Mouse (Mus musculus) ovary, postnatal 10 days (tissue): ENCODE data around the gene Ass1.

ENCODE experiments used
- DNase-seq: peaks from one replicate; pipeline ENCODE4 v3.0.0; 2022; ENCODE audit warnings: low spot score

Ass1 gene

GRCm38 (mm10) chr2:31490556-31490955 lies 20.5 kb downstream of the Ass1 start:
- no peak for DNase-seq

- no peak for DNase-seq
Measured at GRCm38 (mm10) chr2:31492308-31492707, 22.3 kb downstream of the Ass1 start.

GRCm38 (mm10) chr2:31493243-31493642 lies 23.2 kb downstream of the Ass1 start:
- no peak for DNase-seq

- no peak for DNase-seq
Measured at GRCm38 (mm10) chr2:31494315-31494714, 24.3 kb downstream of the Ass1 start.

- no peak for DNase-seq
Measured at GRCm38 (mm10) chr2:31495046-31495476, 25.1 kb downstream of the Ass1 start.

- no peak for DNase-seq
Measured at GRCm38 (mm10) chr2:31496141-31496540, 26.1 kb downstream of the Ass1 start.

- no peak for DNase-seq
Measured at GRCm38 (mm10) chr2:31497113-31497512, 27.1 kb downstream of the Ass1 start.

GRCm38 (mm10) chr2:31497635-31498034 lies 27.6 kb downstream of the Ass1 start:
- no peak for DNase-seq

GRCm38 (mm10) chr2:31499327-31500291 lies 29.6 kb downstream of the Ass1 start:
- DNase-seq, result no peak

- no peak for DNase-seq
Measured at GRCm38 (mm10) chr2:31500292-31501204, 30.5 kb downstream of the Ass1 start.

- no peak for DNase-seq
Measured at GRCm38 (mm10) chr2:31501448-31502130, 31.6 kb downstream of the Ass1 start.

GRCm38 (mm10) chr2:31502616-31503522 lies 32.9 kb downstream of the Ass1 start:
- no peak for DNase-seq

- no peak for DNase-seq
Measured at GRCm38 (mm10) chr2:31505472-31505871, 35.5 kb downstream of the Ass1 start.

- DNase-seq, result no peak
Measured at GRCm38 (mm10) chr2:31508851-31509250, 38.8 kb downstream of the Ass1 start.

- DNase-seq, result no peak
Measured at GRCm38 (mm10) chr2:31511316-31511715, 41.3 kb downstream of the Ass1 start.

GRCm38 (mm10) chr2:31516557-31516956 lies 46.5 kb downstream of the Ass1 start:
- no peak for DNase-seq

- no peak for DNase-seq
Measured at GRCm38 (mm10) chr2:31521800-31522335, 51.9 kb downstream of the Ass1 start.

- DNase-seq, result no peak
Measured at GRCm38 (mm10) chr2:31524641-31525040, 54.6 kb downstream of the Ass1 start.

GRCm38 (mm10) chr2:31525778-31526177 lies 55.8 kb downstream of the Ass1 start:
- no peak for DNase-seq

GRCm38 (mm10) chr2:31530201-31530600 lies 60.2 kb downstream of the Ass1 start:
- DNase-seq, result no peak

- DNase-seq, result no peak
Measured at GRCm38 (mm10) chr2:31537054-31537453, 67.0 kb downstream of the Ass1 start.
